Mouse (Mus musculus): ENCODE results near the gene Rarg. TPM values are rescaled to one million over a fixed set of nuclear protein-coding genes. Genes with fewer than 3 reads are reported as not detected.

Gene Rarg
- polyA plus RNA-seq, 1 experiment from 2014 or later: 19.2 TPM

- H3K4me3 ChIP-seq: no peak overlapping the region
- WGBS: 65% methylated on average over 5 of the region's 5 CpGs
- H3K36me3 ChIP-seq: no peaks in the 10 kb centered on the region
- no peak overlapping the region for H3K27ac ChIP-seq (replicated peaks)
- no peaks in the 10 kb centered on the region for H3K9me3 ChIP-seq
- no peak overlapping the region for H3K4me2 ChIP-seq (replicated peaks)
- H3K27me3 ChIP-seq: no peaks in the 10 kb centered on the region
- no peak for ATAC-seq (ENCODE audit: low FRiP score, low read depth)
- no peaks in the 10 kb centered on the region for H3K4me1 ChIP-seq
- H3K9ac ChIP-seq (replicated peaks): no peak overlapping the region
Measured at GRCm38 (mm10) chr15:102192820-102193386, 64.4 kb downstream of the Rarg start.

- Histone ChIP-seq H3K4me1 (no peaks in the 10 kb centered on the region), H3K4me2 (replicated peaks) (no peak overlapping the region), H3K27me3 (no peaks in the 10 kb centered on the region), H3K9ac (replicated peaks) (no peak overlapping the region), H3K4me3 (no peak overlapping the region), H3K9me3 (no peaks in the 10 kb centered on the region), H3K27ac (replicated peaks) (no peak overlapping the region), H3K36me3 (no peaks in the 10 kb centered on the region)
- ATAC-seq (ENCODE audit: low FRiP score, low read depth): no peak
- WGBS: 85% methylated on average over 7 of the region's 7 CpGs
Measured at GRCm38 (mm10) chr15:102192271-102192812, 65.0 kb downstream of the Rarg start.

- no peaks in the 10 kb centered on the region; the same call in 1 of the 2 replicates for H3K36me3 ChIP-seq
- no peak for ATAC-seq (ENCODE audit: low FRiP score, low read depth)
Measured at GRCm38 (mm10) chr15:102191699-102192098, 65.6 kb downstream of the Rarg start.

GRCm38 (mm10) chr15:102188883-102189282, 68.4 kb downstream of the Rarg start:
- Histone ChIP-seq H3K27ac (replicated peaks) (no peak overlapping the region), H3K9ac (replicated peaks) (no peak overlapping the region), H3K4me3 (no peak overlapping the region), H3K36me3 (peaks cover 3% of the 10 kb centered on the region; the same call in 1 of the 2 replicates), H3K27me3 (no peaks in the 10 kb centered on the region), H3K9me3 (no peaks in the 10 kb centered on the region), H3K4me2 (replicated peaks) (no peak overlapping the region), H3K4me1 (no peaks in the 10 kb centered on the region)
- ATAC-seq (ENCODE audit: low FRiP score, low read depth): no peak
- 66% methylated on average over 6 of the region's 6 CpGs for WGBS

More at GRCm38 (mm10) chr15:102191699-102192098, 65.6 kb downstream of the Rarg start:
- Histone ChIP-seq H3K27ac (replicated peaks) (no peak overlapping the region; the same call in 1 of the 2 replicates), H3K9ac (replicated peaks) (no peak overlapping the region), H3K27me3 (no peaks in the 10 kb centered on the region), H3K4me1 (no peaks in the 10 kb centered on the region), H3K9me3 (no peaks in the 10 kb centered on the region), H3K4me2 (replicated peaks) (no peak overlapping the region), H3K4me3 (no peak overlapping the region)
- whole genome bisulfite sequencing: 74% methylated on average over 7 of the region's 7 CpGs

GRCm38 (mm10) chr15:102188096-102188495, 69.2 kb downstream of the Rarg start:
- H3K27ac ChIP-seq (replicated peaks): no peak overlapping the region
- no peak overlapping the region for H3K4me2 ChIP-seq (replicated peaks)
- no peaks in the 10 kb centered on the region for H3K9me3 ChIP-seq
- H3K27me3 ChIP-seq: no peaks in the 10 kb centered on the region
- no peak overlapping the region for H3K9ac ChIP-seq (replicated peaks)
- no peak for ATAC-seq (ENCODE audit: low FRiP score, low read depth)
- no peaks in the 10 kb centered on the region for H3K4me1 ChIP-seq
- H3K4me3 ChIP-seq: no peak overlapping the region
- 88% methylated on average over 10 of the region's 10 CpGs for WGBS
- peaks cover 7% of the 10 kb centered on the region; the same call in 1 of the 2 replicates for H3K36me3 ChIP-seq

- Histone ChIP-seq H3K4me3 (no peak overlapping the region), H3K9ac (replicated peaks) (no peak overlapping the region), H3K27ac (replicated peaks) (no peak overlapping the region), H3K9me3 (no peaks in the 10 kb centered on the region), H3K27me3 (no peaks in the 10 kb centered on the region), H3K4me2 (replicated peaks) (no peak overlapping the region), H3K36me3 (peaks cover 7% of the 10 kb centered on the region; the same call in 1 of the 2 replicates), H3K4me1 (no peaks in the 10 kb centered on the region)
- WGBS: 76% methylated on average over 11 of the region's 11 CpGs
- ATAC-seq (ENCODE audit: low FRiP score, low read depth): no peak
Measured at GRCm38 (mm10) chr15:102186239-102186638, 71.1 kb downstream of the Rarg start.

Other genes starting within 250 kb of the Rarg start
- 3.2 and 4.3 TPM in 2 replicates for gene Krt18, start 229.3 kb downstream of the Rarg start, polyA plus RNA-seq (2016; fragmentation: Nextera tagmentation; extraction: Ambion mirVana)
- 98.7 and 100 TPM in 2 replicates for gene Eif4b, start 183.7 kb downstream of the Rarg start, polyA plus RNA-seq (2016; fragmentation: Nextera tagmentation; extraction: Ambion mirVana)
- 13.3 and 14.1 TPM in 2 replicates for gene Tns2, start 157.1 kb downstream of the Rarg start, polyA plus RNA-seq (2016; fragmentation: Nextera tagmentation; extraction: Ambion mirVana)
- gene Spryd3, start 121.3 kb downstream of the Rarg start, polyA plus RNA-seq (2016; fragmentation: Nextera tagmentation; extraction: Ambion mirVana): 19.3 and 20.2 TPM in 2 replicates
- 0.32 and 0.42 TPM in 2 replicates for gene Igfbp6, start 113.2 kb downstream of the Rarg start, polyA plus RNA-seq (2016; fragmentation: Nextera tagmentation; extraction: Ambion mirVana)
- 0.10 and 0.14 TPM in 2 replicates for gene Soat2, start 107.0 kb downstream of the Rarg start, polyA plus RNA-seq (2016; fragmentation: Nextera tagmentation; extraction: Ambion mirVana)
- gene Zfp740, start 54.3 kb downstream of the Rarg start, polyA plus RNA-seq (2016; fragmentation: Nextera tagmentation; extraction: Ambion mirVana): 108 and 110 TPM in 2 replicates
- 40.9 and 41.0 TPM in 2 replicates for gene Csad, start 52.8 kb downstream of the Rarg start, polyA plus RNA-seq (2016; fragmentation: Nextera tagmentation; extraction: Ambion mirVana)
- 0.84 and 1.6 TPM in 2 replicates for gene Itgb7, start 25.6 kb downstream of the Rarg start, polyA plus RNA-seq (2016; fragmentation: Nextera tagmentation; extraction: Ambion mirVana)
- 0.26 and 0.28 TPM in 2 replicates for gene Gm9918, start 13.0 kb upstream of the Rarg start, polyA plus RNA-seq (2016; fragmentation: Nextera tagmentation; extraction: Ambion mirVana)
- gene Mfsd5, start 21.9 kb upstream of the Rarg start, polyA plus RNA-seq (2016; fragmentation: Nextera tagmentation; extraction: Ambion mirVana): 51.9 and 57.7 TPM in 2 replicates
- gene Espl1, start 38.7 kb upstream of the Rarg start, polyA plus RNA-seq (2016; fragmentation: Nextera tagmentation; extraction: Ambion mirVana): 33.6 and 38.4 TPM in 2 replicates
- gene Pfdn5, start 68.6 kb upstream of the Rarg start, polyA plus RNA-seq (2016; fragmentation: Nextera tagmentation; extraction: Ambion mirVana): 363 and 378 TPM in 2 replicates
- 96.1 and 108 TPM in 2 replicates for gene Myg1, start 74.2 kb upstream of the Rarg start, polyA plus RNA-seq (2016; fragmentation: Nextera tagmentation; extraction: Ambion mirVana)
- gene Aaas, start 93.3 kb upstream of the Rarg start, polyA plus RNA-seq (2016; fragmentation: Nextera tagmentation; extraction: Ambion mirVana): 61.5 and 67.9 TPM in 2 replicates
- 0.46 and 0.93 TPM in 2 replicates for gene Sp7, start 109.7 kb upstream of the Rarg start, polyA plus RNA-seq (2016; fragmentation: Nextera tagmentation; extraction: Ambion mirVana)
- 9.6 and 10.2 TPM in 2 replicates for gene Sp1, start 148.6 kb upstream of the Rarg start, polyA plus RNA-seq (2016; fragmentation: Nextera tagmentation; extraction: Ambion mirVana)
- gene Amhr2, start 187.8 kb upstream of the Rarg start, polyA plus RNA-seq (2016; fragmentation: Nextera tagmentation; extraction: Ambion mirVana): 0.29 TPM in 1 of 2 replicates, not detected in the other
- gene Prr13, start 201.5 kb upstream of the Rarg start, polyA plus RNA-seq (2016; fragmentation: Nextera tagmentation; extraction: Ambion mirVana): 84.9 and 97.9 TPM in 2 replicates
- gene Pcbp2, start 213.0 kb upstream of the Rarg start, polyA plus RNA-seq (2016; fragmentation: Nextera tagmentation; extraction: Ambion mirVana): 168 and 186 TPM in 2 replicates
- gene Gm10337, start 246.2 kb upstream of the Rarg start, polyA plus RNA-seq (2016; fragmentation: Nextera tagmentation; extraction: Ambion mirVana): 4.6 and 9.6 TPM in 2 replicates

All from midbrain, embryonic 12.5 days (tissue).